Mouse (Mus musculus) hindbrain, embryonic 10.5 days (tissue): ENCODE results near the gene Slc25a38. TPM values are rescaled to one million over a fixed set of nuclear protein-coding genes. Genes with fewer than 3 reads are reported as not detected.

Experiments used
- DNase-seq: peaks from one replicate; pipeline ENCODE4 v3.0.0-alpha.2; 2017; ENCODE audit warnings: low spot score
- H3K27ac ChIP-seq: fragments of 300-500 bp; sonication (generic); 2 replicates; pipeline ENCODE4 v1.5.1; 2016; ENCODE audit warnings: mild to moderate bottlenecking, moderate library complexity
- H3K27me3 ChIP-seq: fragments of 300-500 bp; sonication (generic); 2 replicates; pipeline ENCODE4 v1.6.1; 2016; ENCODE audit warnings: mild to moderate bottlenecking; ENCODE audit not compliant: poor library complexity, insufficient read depth, severe bottlenecking
- H3K36me3 ChIP-seq: fragments of 300-500 bp; sonication (generic); 2 replicates; pipeline ENCODE4 v1.6.1; 2016; ENCODE audit warnings: mild to moderate bottlenecking, moderate library complexity
- H3K4me1 ChIP-seq: fragments of 300-500 bp; sonication (generic); replicated peaks from 2 replicates; pipeline ENCODE4 v1.6.1; 2016; ENCODE audit warnings: mild to moderate bottlenecking
- H3K4me3 ChIP-seq: fragments of 300-500 bp; sonication (generic); 2 replicates; pipeline ENCODE4 v1.5.1; 2016; ENCODE audit warnings: mild to moderate bottlenecking, moderate library complexity
- H3K9me3 ChIP-seq: fragments of 300-500 bp; sonication (generic); 2 replicates; pipeline ENCODE4 v1.6.1; 2016; ENCODE audit warnings: mild to moderate bottlenecking, moderate library complexity
- WGBS: fragments of 180-500 bp; shearing (Covaris S2); methylation state at CpG from one replicate; pipeline ENCODE4 v1.1.7; 2016; 5-methylcytosine and 5-hydroxymethylcytosine counted together
- polyA plus RNA-seq: library from polyadenylated mRNA; unstranded; fragments of >200 nt; fragmentation: Nextera tagmentation; extraction: Ambion mirVana; gene quantifications from 2 replicates; pipeline ENCODE4 v1.2.1, GENCODE M21; 2016

Gene Slc25a38
- polyA plus RNA-seq, 1 experiment from 2014 or later = 43.5 TPM

GRCm38 (mm10) chr9:120111156-120111945, 1.2 kb downstream of the Slc25a38 start:
- 82% methylated on average over 15 of the region's 15 CpGs for WGBS
- DNase-seq = no peak
- no peaks in the 10 kb centered on the region for H3K9me3 ChIP-seq
- H3K4me1 ChIP-seq = peaks cover 13% of the 10 kb centered on the region
- peak overlapping the region; percentile 86 for H3K4me3 ChIP-seq
- peak overlapping the region; percentile 94 for H3K27ac ChIP-seq
- no peaks in the 10 kb centered on the region for H3K27me3 ChIP-seq
- H3K36me3 ChIP-seq = no peaks in the 10 kb centered on the region

- 92% methylated on average over 6 of the region's 6 CpGs for WGBS
- H3K27me3 ChIP-seq = no peaks in the 10 kb centered on the region
- DNase-seq = no peak
- H3K27ac ChIP-seq = no peak overlapping the region
- H3K36me3 ChIP-seq = peaks cover 8% of the 10 kb centered on the region
- peaks cover 13% of the 10 kb centered on the region for H3K4me1 ChIP-seq
- no peak overlapping the region for H3K4me3 ChIP-seq
- H3K9me3 ChIP-seq = no peaks in the 10 kb centered on the region
These were observed 2.3 kb downstream of the Slc25a38 start for GRCm38 (mm10) chr9:120112472-120112871.

GRCm38 (mm10) chr9:120113456-120113855, 3.3 kb downstream of the Slc25a38 start:
- 92% methylated on average over 7 of the region's 7 CpGs for WGBS
- H3K4me1 ChIP-seq = peaks cover 13% of the 10 kb centered on the region
- no peak overlapping the region for H3K4me3 ChIP-seq
- DNase-seq = no peak
- no peak overlapping the region for H3K27ac ChIP-seq
- H3K27me3 ChIP-seq = no peaks in the 10 kb centered on the region
- H3K36me3 ChIP-seq = peaks cover 18% of the 10 kb centered on the region
- no peaks in the 10 kb centered on the region for H3K9me3 ChIP-seq

GRCm38 (mm10) chr9:120114051-120114788, 4.0 kb downstream of the Slc25a38 start:
- Histone ChIP-seq H3K9me3 (no peaks in the 10 kb centered on the region), H3K36me3 (peaks cover 24% of the 10 kb centered on the region), H3K4me1 (peaks cover 13% of the 10 kb centered on the region), H3K27ac (peak overlapping the region; percentile 64; the same call in 1 of the 2 replicates), H3K27me3 (no peaks in the 10 kb centered on the region), H3K4me3 (no peak overlapping the region)
- DNase-seq = no peak
- WGBS = 93% methylated on average over 17 of the region's 17 CpGs

GRCm38 (mm10) chr9:120114789-120115151, 4.6 kb downstream of the Slc25a38 start:
- Histone ChIP-seq H3K4me3 (no peak overlapping the region), H3K9me3 (no peaks in the 10 kb centered on the region), H3K27ac (peak overlapping the region; percentile 64; the same call in 1 of the 2 replicates), H3K36me3 (peaks cover 30% of the 10 kb centered on the region), H3K27me3 (no peaks in the 10 kb centered on the region), H3K4me1 (peaks cover 13% of the 10 kb centered on the region)
- no peak for DNase-seq
- WGBS = 95% methylated on average over 2 of the region's 2 CpGs

- H3K4me3 ChIP-seq = no peak overlapping the region
- peak overlapping the region; percentile 13; the same call in 1 of the 2 replicates for H3K27ac ChIP-seq
- WGBS = 79% methylated on average over 5 of the region's 5 CpGs
- H3K9me3 ChIP-seq = no peaks in the 10 kb centered on the region
- H3K4me1 ChIP-seq = peaks cover 13% of the 10 kb centered on the region
- peaks cover 38% of the 10 kb centered on the region for H3K36me3 ChIP-seq
- no peak for DNase-seq
- no peaks in the 10 kb centered on the region for H3K27me3 ChIP-seq
These were observed 5.4 kb downstream of the Slc25a38 start for GRCm38 (mm10) chr9:120115580-120115979.

GRCm38 (mm10) chr9:120116184-120116624, 6.0 kb downstream of the Slc25a38 start:
- no peaks in the 10 kb centered on the region for H3K27me3 ChIP-seq
- no peak overlapping the region for H3K4me3 ChIP-seq
- peaks cover 9% of the 10 kb centered on the region for H3K4me1 ChIP-seq
- DNase-seq = no peak
- 92% methylated on average over 8 of the region's 8 CpGs for WGBS
- peaks cover 44% of the 10 kb centered on the region for H3K36me3 ChIP-seq
- H3K27ac ChIP-seq = no peak overlapping the region
- H3K9me3 ChIP-seq = no peaks in the 10 kb centered on the region

GRCm38 (mm10) chr9:120118212-120118611, 8.0 kb downstream of the Slc25a38 start:
- no peak overlapping the region for H3K4me3 ChIP-seq
- H3K27me3 ChIP-seq = no peaks in the 10 kb centered on the region
- no peak overlapping the region for H3K27ac ChIP-seq
- no peak for DNase-seq
- whole genome bisulfite sequencing = 91% methylated on average over 4 of the region's 4 CpGs
- peaks cover 61% of the 10 kb centered on the region for H3K36me3 ChIP-seq
- H3K9me3 ChIP-seq = no peaks in the 10 kb centered on the region
- 0 out of 2 replicates have a peak, but pooled peaks cover 3% of the 10 kb centered on the region for H3K4me1 ChIP-seq

- H3K27ac ChIP-seq = no peak overlapping the region
- no peaks in the 10 kb centered on the region for H3K4me1 ChIP-seq
- WGBS = 93% methylated on average over 7 of the region's 7 CpGs
- no peak for DNase-seq
- no peaks in the 10 kb centered on the region for H3K27me3 ChIP-seq
- H3K9me3 ChIP-seq = no peaks in the 10 kb centered on the region
- peaks cover 73% of the 10 kb centered on the region for H3K36me3 ChIP-seq
- no peak overlapping the region for H3K4me3 ChIP-seq
These were observed 10.3 kb downstream of the Slc25a38 start for GRCm38 (mm10) chr9:120120503-120120902.

GRCm38 (mm10) chr9:120126868-120127267, 16.7 kb downstream of the Slc25a38 start:
- Histone ChIP-seq H3K4me3 (peak overlapping the region; percentile 100), H3K27ac (peak overlapping the region; percentile 99), H3K27me3 (no peaks in the 10 kb centered on the region), H3K9me3 (no peaks in the 10 kb centered on the region), H3K36me3 (peaks cover 60% of the 10 kb centered on the region), H3K4me1 (peaks cover 18% of the 10 kb centered on the region)
- 68% methylated on average over 11 of the region's 11 CpGs for whole genome bisulfite sequencing
- no peak for DNase-seq

- Histone ChIP-seq H3K36me3 (peaks cover 60% of the 10 kb centered on the region), H3K27me3 (no peaks in the 10 kb centered on the region), H3K9me3 (no peaks in the 10 kb centered on the region), H3K27ac (peak within 1 kb of the TSS; percentile 99), H3K4me3 (peak within 1 kb of the TSS; percentile 100), H3K4me1 (peaks cover 18% of the 10 kb centered on the region)
- under 1% methylated on average over 72 of the region's 72 CpGs for WGBS
- DNase-seq = peak; percentile 98
These were observed 17.5 kb downstream of the Slc25a38 start, which contains the start of gene Rpsa for GRCm38 (mm10) chr9:120127538-120128251. Rpsa (plus strand) TSS chr9:120127689.

- Histone ChIP-seq H3K27ac (peak overlapping the region; percentile 99), H3K9me3 (no peaks in the 10 kb centered on the region), H3K36me3 (peaks cover 52% of the 10 kb centered on the region), H3K4me3 (peak overlapping the region; percentile 100), H3K4me1 (peaks cover 18% of the 10 kb centered on the region), H3K27me3 (no peaks in the 10 kb centered on the region)
- no peak for DNase-seq
- WGBS = 79% methylated on average over 10 of the region's 10 CpGs
These were observed 19.1 kb downstream of the Slc25a38 start for GRCm38 (mm10) chr9:120129276-120129675.
